Mouse (Mus musculus) embryonic facial prominence, embryonic 11.5 days (tissue): ENCODE data around the gene Tmem132b. TPM values are rescaled to one million over a fixed set of nuclear protein-coding genes. Genes with fewer than 3 reads are reported as not detected.

ENCODE experiments used
- polyA plus RNA-seq: library from polyadenylated mRNA; unstranded; fragments of >200 nt; fragmentation: Nextera tagmentation; extraction: Ambion mirVana; gene quantifications from 2 replicates; pipeline ENCODE4 v1.2.1, GENCODE M21; 2014

Tmem132b gene
- polyA plus RNA-seq, 1 experiment from 2014 or later = 0.13 TPM

Other genes with a start within 250 kb of the Tmem132b start
- gene Scarb1, start 190.7 kb upstream of the Tmem132b start, polyA plus RNA-seq = 22.7 and 26.4 TPM in 2 replicates
- not detected in 2 replicates for gene Gm10382, start 142.5 kb upstream of the Tmem132b start, polyA plus RNA-seq
- 1,016 and 1,055 TPM in 2 replicates for gene Ubc, start 141.6 kb upstream of the Tmem132b start, polyA plus RNA-seq
- 7.2 and 9.0 TPM in 2 replicates for gene Dhx37, start 97.7 kb upstream of the Tmem132b start, polyA plus RNA-seq
- 26.3 and 29.2 TPM in 2 replicates for gene Bri3bp, start 90.2 kb upstream of the Tmem132b start, polyA plus RNA-seq
- 28.4 and 34.7 TPM in 2 replicates for gene Aacs, start 56.0 kb upstream of the Tmem132b start, polyA plus RNA-seq